Mouse (Mus musculus): ENCODE measurements at regions not wholly inside any gene's neighbourhood (a gene's known extent, or its start where the extent isn't known, plus 50 kb on each side); places are given as distances from the start of the nearest gene placed in this dataset.
A peak's percentile ranks its signal among the peaks of the same experiment; 100 is the strongest.

DNA sequence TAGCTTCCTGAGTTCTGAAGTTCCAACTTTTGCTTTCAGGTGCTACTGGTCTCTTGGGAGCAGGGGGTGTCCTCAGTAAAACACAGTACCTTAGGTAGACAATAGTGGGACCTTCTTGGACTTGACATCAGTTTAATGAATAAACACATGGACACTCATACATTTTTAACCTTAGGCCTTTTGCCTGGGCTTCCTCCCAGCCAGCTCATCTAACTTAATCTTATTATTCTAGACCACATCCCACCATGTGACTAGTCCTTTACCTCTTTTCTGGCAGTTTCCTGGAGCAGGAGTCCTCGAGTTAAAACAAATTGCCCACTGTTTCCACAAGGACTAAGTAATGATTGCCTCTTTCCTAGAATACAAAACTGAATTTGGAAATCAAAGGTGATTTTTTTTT lies 117.9 kb upstream of the Rai14 start:
- Histone ChIP-seq H3K9me3 (ENCODE audit: control insufficient read depth, low read length) (no peaks in the 10 kb centered on the region), H3K4me1 (replicated peaks; ENCODE audit: control insufficient read depth, insufficient read depth, low read length) (no peaks in the 10 kb centered on the region), H3K36me3 (ENCODE audit: control insufficient read depth, insufficient read depth) (no peaks in the 10 kb centered on the region), H3K27me3 (replicated peaks; ENCODE audit: control insufficient read depth, insufficient read depth, low read length) (no peaks in the 10 kb centered on the region), H3K9ac (replicated peaks; ENCODE audit: low read depth, low read length) (no peak overlapping the region), H3K4me3 (replicated peaks; ENCODE audit: low read length) (no peak overlapping the region), H3K4me2 (ENCODE audit: low read length) (no peak overlapping the region), H3K27ac (ENCODE audit: low read length) (no peak overlapping the region)
- ATAC-seq, result no peak
- 52% methylated on average over 1 of the region's 1 CpGs for WGBS

DNA sequence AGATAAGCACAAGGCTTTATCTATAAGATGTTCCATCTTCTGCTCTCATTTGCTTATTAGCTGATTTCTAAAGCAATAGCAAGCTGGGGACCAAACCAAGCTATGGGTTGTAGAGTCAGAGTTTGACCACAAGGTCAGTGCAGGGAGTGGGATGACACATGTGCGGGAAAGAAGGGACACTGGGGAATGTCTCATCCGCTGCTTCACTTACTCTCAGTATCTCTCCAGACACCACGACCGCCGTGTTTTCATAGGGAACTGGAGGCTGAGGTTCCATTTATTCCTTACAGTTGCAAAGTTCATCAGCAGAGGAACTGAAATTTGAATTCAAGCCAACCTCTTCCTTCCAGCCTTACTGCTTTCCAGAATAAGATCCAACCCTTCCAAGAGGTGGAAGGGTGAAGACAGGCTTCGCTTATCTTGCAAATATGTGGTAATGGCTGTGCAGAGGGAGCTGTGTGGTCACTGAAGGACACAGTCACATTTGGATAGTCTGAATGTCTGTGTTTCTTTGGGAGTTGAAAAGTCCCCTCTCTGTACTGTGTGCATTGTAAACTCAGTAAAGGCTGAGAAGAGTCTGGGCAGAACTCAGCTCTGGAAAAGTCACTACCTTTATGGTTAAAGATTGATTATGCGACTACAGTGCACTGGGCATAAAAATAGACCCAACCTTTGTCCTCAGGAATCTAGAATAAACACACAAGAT lies 118.1 kb upstream of the C1qtnf3 start:
- Histone ChIP-seq H3K27ac (ENCODE audit: low read length) (no peak overlapping the region), H3K36me3 (ENCODE audit: control insufficient read depth, insufficient read depth) (no peaks in the 10 kb centered on the region), H3K4me1 (replicated peaks; ENCODE audit: control insufficient read depth, insufficient read depth, low read length) (no peaks in the 10 kb centered on the region), H3K27me3 (replicated peaks; ENCODE audit: control insufficient read depth, insufficient read depth, low read length) (no peaks in the 10 kb centered on the region), H3K4me3 (replicated peaks; ENCODE audit: low read length) (no peak overlapping the region), H3K9me3 (ENCODE audit: control insufficient read depth, low read length) (no peaks in the 10 kb centered on the region), H3K9ac (replicated peaks; ENCODE audit: low read depth, low read length) (no peak overlapping the region), H3K4me2 (ENCODE audit: low read length) (no peak overlapping the region)
- 88% methylated on average over 7 of the region's 7 CpGs for WGBS
- ATAC-seq, result no peak

GRCm38 (mm10) chr15:10838584-10839288 lies 113.4 kb upstream of the C1qtnf3 start:
- Histone ChIP-seq H3K4me3 (replicated peaks; ENCODE audit: low read length) (no peak overlapping the region), H3K9ac (replicated peaks; ENCODE audit: low read depth, low read length) (no peak overlapping the region), H3K4me2 (ENCODE audit: low read length) (no peak overlapping the region), H3K4me1 (replicated peaks; ENCODE audit: control insufficient read depth, insufficient read depth, low read length) (0 out of 2 replicates have a peak, but pooled peaks cover 3% of the 10 kb centered on the region), H3K36me3 (ENCODE audit: control insufficient read depth, insufficient read depth) (no peaks in the 10 kb centered on the region), H3K9me3 (ENCODE audit: control insufficient read depth, low read length) (no peaks in the 10 kb centered on the region), H3K27me3 (replicated peaks; ENCODE audit: control insufficient read depth, insufficient read depth, low read length) (no peaks in the 10 kb centered on the region), H3K27ac (ENCODE audit: low read length) (no peak overlapping the region)
- WGBS, result 90% methylated on average over 1 of the region's 1 CpGs
- ATAC-seq, result no peak

- Histone ChIP-seq H3K27ac (ENCODE audit: low read length) (peak overlapping the region; percentile 76), H3K4me3 (replicated peaks; ENCODE audit: low read length) (no peak overlapping the region), H3K36me3 (ENCODE audit: control insufficient read depth, insufficient read depth) (no peaks in the 10 kb centered on the region), H3K9ac (replicated peaks; ENCODE audit: low read depth, low read length) (no peak overlapping the region), H3K4me2 (ENCODE audit: low read length) (no peak overlapping the region), H3K9me3 (ENCODE audit: control insufficient read depth, low read length) (no peaks in the 10 kb centered on the region), H3K27me3 (replicated peaks; ENCODE audit: control insufficient read depth, insufficient read depth, low read length) (no peaks in the 10 kb centered on the region), H3K4me1 (replicated peaks; ENCODE audit: control insufficient read depth, insufficient read depth, low read length) (0 out of 2 replicates have a peak, but pooled peaks cover 3% of the 10 kb centered on the region)
- peak; percentile 95 for ATAC-seq
- 66% methylated on average over 4 of the region's 4 CpGs for WGBS
Measured at GRCm38 (mm10) chr15:10840621-10841034, 111.5 kb upstream of the C1qtnf3 start.

DNA sequence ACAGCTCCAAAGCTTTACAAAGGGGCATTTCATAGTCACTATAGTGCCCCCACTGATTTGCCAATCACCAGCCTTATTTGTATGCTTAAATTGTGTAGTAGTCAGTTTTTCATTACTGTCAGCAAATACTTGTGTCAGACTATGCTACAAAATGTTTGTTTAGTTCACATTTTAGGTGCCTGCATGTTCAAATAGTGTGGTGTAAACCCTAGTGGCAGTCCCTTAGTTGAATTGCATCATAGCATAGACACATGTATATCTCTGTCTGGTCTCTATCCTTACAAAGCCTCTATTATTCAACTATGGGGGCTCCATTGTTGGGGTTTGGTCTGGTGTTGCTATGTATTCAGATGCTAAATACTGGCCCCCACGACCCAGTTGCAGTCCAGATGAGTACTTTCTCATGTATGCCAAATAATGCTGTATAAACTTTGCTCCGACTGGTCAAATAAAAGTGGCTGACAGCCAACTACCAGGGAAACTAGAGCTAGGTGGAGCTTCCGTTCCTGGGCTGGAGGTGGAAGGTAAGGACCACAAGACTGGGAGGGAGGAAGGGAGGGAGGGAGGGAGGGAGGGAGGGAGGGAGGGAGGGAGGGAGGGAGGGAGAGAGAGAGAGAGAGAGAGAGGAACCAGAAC lies 109.0 kb upstream of the C1qtnf3 start:
- Histone ChIP-seq H3K9ac (replicated peaks; ENCODE audit: low read depth, low read length) (no peak overlapping the region), H3K27ac (ENCODE audit: low read length) (no peak overlapping the region), H3K4me2 (ENCODE audit: low read length) (no peak overlapping the region), H3K9me3 (ENCODE audit: control insufficient read depth, low read length) (no peaks in the 10 kb centered on the region), H3K36me3 (ENCODE audit: control insufficient read depth, insufficient read depth) (no peaks in the 10 kb centered on the region), H3K4me3 (replicated peaks; ENCODE audit: low read length) (no peak overlapping the region), H3K27me3 (replicated peaks; ENCODE audit: control insufficient read depth, insufficient read depth, low read length) (no peaks in the 10 kb centered on the region), H3K4me1 (replicated peaks; ENCODE audit: control insufficient read depth, insufficient read depth, low read length) (0 out of 2 replicates have a peak, but pooled peaks cover 3% of the 10 kb centered on the region)
- WGBS, result 27% methylated on average over 3 of the region's 3 CpGs
- ATAC-seq, result no peak

DNA sequence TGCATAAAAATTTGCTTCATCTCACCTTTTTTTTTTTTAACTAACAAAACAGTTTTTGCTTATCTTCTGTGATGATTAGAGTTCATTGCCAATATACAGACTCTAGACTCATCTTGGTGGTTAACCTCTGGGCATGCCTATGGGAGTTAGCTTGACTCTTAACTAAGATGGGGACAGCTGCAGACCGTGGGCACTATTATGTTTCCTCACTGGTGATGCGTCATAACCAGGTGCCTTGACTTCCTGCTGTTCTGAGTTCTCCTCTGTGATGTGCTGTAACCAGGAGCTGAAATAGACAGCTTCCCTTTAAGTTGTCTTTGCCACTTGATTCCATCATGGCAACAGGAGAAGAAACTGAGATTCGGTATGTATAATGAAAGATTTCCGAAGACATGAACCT lies 105.4 kb upstream of the C1qtnf3 start:
- ATAC-seq, result no peak
- H3K4me1 ChIP-seq (replicated peaks; ENCODE audit: control insufficient read depth, insufficient read depth, low read length), result no peaks in the 10 kb centered on the region
- H3K9me3 ChIP-seq (ENCODE audit: control insufficient read depth, low read length), result no peaks in the 10 kb centered on the region
- H3K4me2 ChIP-seq (ENCODE audit: low read length), result no peak overlapping the region
- H3K4me3 ChIP-seq (replicated peaks; ENCODE audit: low read length), result no peak overlapping the region
- H3K36me3 ChIP-seq (ENCODE audit: control insufficient read depth, insufficient read depth), result no peaks in the 10 kb centered on the region
- no peak overlapping the region for H3K27ac ChIP-seq (ENCODE audit: low read length)
- H3K9ac ChIP-seq (replicated peaks; ENCODE audit: low read depth, low read length), result no peak overlapping the region
- no peaks in the 10 kb centered on the region for H3K27me3 ChIP-seq (replicated peaks; ENCODE audit: control insufficient read depth, insufficient read depth, low read length)
- 94% methylated on average over 4 of the region's 4 CpGs for WGBS

- no peaks in the 10 kb centered on the region for H3K27me3 ChIP-seq (replicated peaks; ENCODE audit: control insufficient read depth, insufficient read depth, low read length)
- H3K36me3 ChIP-seq (ENCODE audit: control insufficient read depth, insufficient read depth), result no peaks in the 10 kb centered on the region
- no peak for ATAC-seq
- no peaks in the 10 kb centered on the region for H3K4me1 ChIP-seq (replicated peaks; ENCODE audit: control insufficient read depth, insufficient read depth, low read length)
- H3K9me3 ChIP-seq (ENCODE audit: control insufficient read depth, low read length), result no peaks in the 10 kb centered on the region
- no peak overlapping the region for H3K9ac ChIP-seq (replicated peaks; ENCODE audit: low read depth, low read length)
- no peak overlapping the region for H3K4me3 ChIP-seq (replicated peaks; ENCODE audit: low read length)
- no peak overlapping the region for H3K27ac ChIP-seq (ENCODE audit: low read length)
- H3K4me2 ChIP-seq (ENCODE audit: low read length), result no peak overlapping the region
- 90% methylated on average over 7 of the region's 7 CpGs for WGBS
Measured at GRCm38 (mm10) chr15:10864004-10864775, 87.9 kb upstream of the C1qtnf3 start.

DNA sequence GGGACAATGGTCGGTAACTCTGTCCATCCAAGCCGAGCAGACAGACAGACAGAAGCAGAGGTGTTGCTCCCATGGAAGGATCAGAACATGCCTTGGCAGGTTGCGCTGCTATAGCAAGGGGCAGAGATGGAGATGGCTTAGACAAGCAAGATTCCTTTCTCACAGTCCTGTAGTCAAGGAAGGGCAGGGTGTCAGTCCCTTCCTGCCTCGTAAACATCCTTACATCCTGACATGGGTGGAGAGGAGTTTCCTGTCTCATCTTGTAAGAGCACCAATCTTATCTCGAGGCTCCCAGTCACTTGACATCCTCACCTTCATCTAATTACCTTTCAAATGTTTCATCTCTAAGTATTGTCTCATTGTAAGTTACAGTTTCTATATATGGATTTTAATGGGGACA lies 87.0 kb upstream of the C1qtnf3 start:
- H3K27me3 ChIP-seq (replicated peaks; ENCODE audit: control insufficient read depth, insufficient read depth, low read length), result no peaks in the 10 kb centered on the region
- 89% methylated on average over 5 of the region's 5 CpGs for WGBS
- no peak overlapping the region for H3K27ac ChIP-seq (ENCODE audit: low read length)
- no peak overlapping the region for H3K9ac ChIP-seq (replicated peaks; ENCODE audit: low read depth, low read length)
- no peaks in the 10 kb centered on the region for H3K36me3 ChIP-seq (ENCODE audit: control insufficient read depth, insufficient read depth)
- no peaks in the 10 kb centered on the region for H3K9me3 ChIP-seq (ENCODE audit: control insufficient read depth, low read length)
- H3K4me3 ChIP-seq (replicated peaks; ENCODE audit: low read length), result no peak overlapping the region
- no peak overlapping the region for H3K4me2 ChIP-seq (ENCODE audit: low read length)
- H3K4me1 ChIP-seq (replicated peaks; ENCODE audit: control insufficient read depth, insufficient read depth, low read length), result no peaks in the 10 kb centered on the region
- no peak for ATAC-seq

DNA sequence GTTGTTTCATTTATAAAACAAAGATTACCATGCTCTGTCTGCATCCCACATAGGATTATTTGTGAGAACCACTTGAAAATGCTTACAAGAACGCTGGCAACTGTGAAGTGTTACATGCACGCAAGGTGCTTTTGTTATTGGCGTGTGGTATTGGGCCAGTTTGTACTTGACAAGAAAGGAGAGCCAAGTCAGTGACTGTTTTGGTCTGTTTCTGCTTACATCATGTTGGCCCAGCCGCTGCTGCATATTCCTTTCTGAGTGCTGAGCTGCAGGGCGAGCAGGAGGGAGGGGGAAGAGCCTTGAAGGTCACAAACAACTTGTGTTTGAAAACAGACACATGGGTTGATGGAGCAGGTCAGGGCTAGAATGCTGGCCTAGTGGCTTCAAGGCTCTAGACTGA lies 85.3 kb upstream of the C1qtnf3 start:
- H3K27me3 ChIP-seq (replicated peaks; ENCODE audit: control insufficient read depth, insufficient read depth, low read length), result no peaks in the 10 kb centered on the region
- H3K36me3 ChIP-seq (ENCODE audit: control insufficient read depth, insufficient read depth), result no peaks in the 10 kb centered on the region
- no peak for ATAC-seq
- no peak overlapping the region for H3K4me3 ChIP-seq (replicated peaks; ENCODE audit: low read length)
- no peaks in the 10 kb centered on the region for H3K4me1 ChIP-seq (replicated peaks; ENCODE audit: control insufficient read depth, insufficient read depth, low read length)
- no peaks in the 10 kb centered on the region for H3K9me3 ChIP-seq (ENCODE audit: control insufficient read depth, low read length)
- 66% methylated on average over 5 of the region's 5 CpGs for WGBS
- no peak overlapping the region for H3K4me2 ChIP-seq (ENCODE audit: low read length)
- H3K9ac ChIP-seq (replicated peaks; ENCODE audit: low read depth, low read length), result no peak overlapping the region
- H3K27ac ChIP-seq (ENCODE audit: low read length), result no peak overlapping the region

Measured in forebrain, embryonic 16.5 days (tissue).